Mouse (Mus musculus): ENCODE data around the gene Pxn.

GRCm38 (mm10) chr5:115572679-115573535 lies 66.4 kb downstream of the Pxn start:
- TF ChIP-seq HCFC1 (IDR thresholded peaks at IDR 0.05; ENCODE audit: borderline replicate concordance, insufficient read depth, low read length) (no peak), MAFK (IDR thresholded peaks at IDR 0.05; ENCODE audit: insufficient read depth, low read depth, low read length) (no peak), ZNF384 (IDR thresholded peaks at IDR 0.05; ENCODE audit: low read depth, low read length) (no peak), ZC3H11A (IDR thresholded peaks at IDR 0.05; ENCODE audit: borderline replicate concordance, low read depth, low read length) (no peak)
